Mouse (Mus musculus) heart, adult 2 months (tissue): ENCODE data around the gene Tmem145.
A peak's percentile ranks its signal among the peaks of the same experiment; 100 is the strongest.

Source experiments
- CTCF ChIP-seq: fragments of 200-600 bp; IDR thresholded peaks from 2 replicates; pipeline ENCODE4 v1.8.1; 2022; ENCODE audit warnings: antibody characterized with exemption, mild to moderate bottlenecking, moderate library complexity
- POLR2A ChIP-seq: fragments of 200-500 bp; IDR thresholded peaks from 2 replicates; pipeline ENCODE4 v1.6.1; 2011; ENCODE audit warnings: mild to moderate bottlenecking, low read depth, low read length, control low read depth; ENCODE audit not compliant: insufficient read depth

- peak; percentile 15; the same call in 1 of the 2 replicates for TF ChIP-seq POLR2A
- no peak for TF ChIP-seq CTCF
Measured at GRCm38 (mm10) chr7:25269545-25270271, 36.2 kb upstream of the Tmem145 start.
